Mouse (Mus musculus) spleen, adult 2 months (tissue): ENCODE results near the gene Edc3.

ENCODE experiments used
- CTCF ChIP-seq: fragments of 200-500 bp; IDR thresholded peaks from 2 replicates; pipeline ENCODE4 v1.5.1; 2011; ENCODE audit warnings: mild to moderate bottlenecking, inconsistent platforms; ENCODE audit not compliant: insufficient read depth, insufficient read length, insufficient replicate concordance; ENCODE audit errors: extremely low read depth
- POLR2A ChIP-seq: fragments of 200-500 bp; IDR thresholded peaks from 2 replicates; pipeline ENCODE4 v1.6.1; 2011; ENCODE audit warnings: low read depth, low read length, inconsistent platforms

GRCm38 (mm10) chr9:57688158-57688557 lies 20.2 kb upstream of the Edc3 start:
- TF ChIP-seq CTCF (no peak), POLR2A (no peak)
